Mouse (Mus musculus) urinary bladder, adult 18-20 months (tissue): ENCODE measurements around the gene Gipc3.

Experiments used
- DNase-seq, 2 experiments: peaks; one replicate each; pipeline ENCODE4 v3.0.0; 2022; ENCODE audit warnings: low spot score in 2 of 2, mixed read lengths in 2 of 2

Gene Gipc3

DNA sequence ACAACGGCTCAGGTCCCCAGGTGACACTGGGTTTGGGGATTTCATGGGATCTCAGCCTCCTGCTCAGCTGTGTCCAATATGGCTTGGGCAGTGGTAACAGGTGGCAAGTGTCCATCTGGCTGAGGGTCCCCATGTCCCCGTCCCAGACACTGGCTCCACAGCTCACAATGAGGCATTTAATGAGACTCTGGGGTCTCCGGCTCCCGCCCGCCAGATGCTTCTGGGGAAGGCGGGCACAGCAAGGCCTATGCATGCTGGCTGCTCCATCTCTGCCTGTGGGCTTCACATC lies 24.1 kb upstream of the Gipc3 start:
- no peak for DNase-seq

- no peak for DNase-seq
These were observed 23.6 kb upstream of the Gipc3 start for GRCm38 (mm10) chr10:81366477-81367206.

DNA sequence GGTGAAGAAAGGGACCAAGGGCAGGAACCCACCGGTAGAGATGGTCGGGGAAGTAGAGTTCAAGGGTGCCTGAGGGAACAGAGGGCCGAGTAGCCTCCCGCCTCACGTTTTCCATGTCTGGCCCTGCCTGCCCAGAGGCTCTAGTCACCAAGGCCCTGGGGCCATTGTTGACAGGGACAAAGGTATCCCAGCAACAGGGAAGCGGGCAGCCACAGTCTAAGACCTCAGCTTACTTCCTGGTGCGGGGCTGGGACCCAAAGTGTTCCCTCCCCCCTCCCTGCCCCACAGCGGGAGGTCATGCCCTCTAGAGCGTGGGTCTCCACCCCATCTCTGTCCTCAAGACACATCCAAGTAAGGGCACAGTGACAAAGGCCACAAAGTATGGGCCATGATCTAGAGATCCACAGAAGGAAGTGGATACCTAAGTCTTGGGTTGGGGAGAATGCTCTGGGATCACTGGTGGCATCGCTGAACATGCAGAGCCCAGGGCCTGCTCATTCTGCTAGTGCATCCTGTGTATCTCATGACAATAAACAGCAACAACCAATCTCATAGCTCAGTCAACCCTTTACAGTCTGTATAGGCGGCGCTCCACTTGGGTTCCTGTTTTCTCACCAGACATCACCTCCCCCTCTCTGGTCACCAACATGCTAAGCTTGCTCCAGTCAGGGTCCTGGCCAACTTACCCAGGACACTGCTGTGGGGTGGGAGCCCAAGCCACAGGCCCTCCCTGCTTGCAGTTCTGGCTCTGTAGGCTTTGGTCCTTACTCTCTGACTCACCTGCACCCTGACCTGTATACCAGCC lies 22.8 kb upstream of the Gipc3 start, which contains the start of gene 4930404N11Rik:
Gene 4930404N11Rik (minus strand): TSS at position 145 of the 805 bp plus-strand sequence.
- no peak for DNase-seq

DNA sequence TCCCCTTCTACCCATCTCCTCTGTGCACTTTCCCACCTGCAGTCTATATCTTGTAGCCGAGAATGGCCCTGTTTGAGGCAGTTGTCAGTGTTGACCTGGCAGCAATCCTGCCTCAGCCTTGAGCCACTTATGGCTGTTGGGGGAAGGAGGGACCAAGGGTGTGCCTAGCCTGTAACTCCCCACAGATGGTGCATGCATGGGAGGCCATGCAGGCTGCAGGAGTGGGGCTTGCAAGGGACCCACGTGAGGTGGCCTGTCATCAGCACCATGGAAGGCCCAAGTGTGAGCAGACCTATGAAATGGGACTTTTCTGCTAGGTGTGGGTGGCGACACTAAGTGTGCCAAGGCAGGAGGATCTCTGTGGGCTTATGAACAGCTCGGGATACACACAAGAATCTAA lies 22.0 kb upstream of the Gipc3 start:
- DNase-seq = no peak

GRCm38 (mm10) chr10:81364666-81365065 lies 21.6 kb upstream of the Gipc3 start:
- no peak for DNase-seq

GRCm38 (mm10) chr10:81363436-81364346 lies 20.6 kb upstream of the Gipc3 start:
- no peak for DNase-seq

- no peak for DNase-seq
These were observed 19.4 kb upstream of the Gipc3 start for GRCm38 (mm10) chr10:81362336-81362949.

DNA sequence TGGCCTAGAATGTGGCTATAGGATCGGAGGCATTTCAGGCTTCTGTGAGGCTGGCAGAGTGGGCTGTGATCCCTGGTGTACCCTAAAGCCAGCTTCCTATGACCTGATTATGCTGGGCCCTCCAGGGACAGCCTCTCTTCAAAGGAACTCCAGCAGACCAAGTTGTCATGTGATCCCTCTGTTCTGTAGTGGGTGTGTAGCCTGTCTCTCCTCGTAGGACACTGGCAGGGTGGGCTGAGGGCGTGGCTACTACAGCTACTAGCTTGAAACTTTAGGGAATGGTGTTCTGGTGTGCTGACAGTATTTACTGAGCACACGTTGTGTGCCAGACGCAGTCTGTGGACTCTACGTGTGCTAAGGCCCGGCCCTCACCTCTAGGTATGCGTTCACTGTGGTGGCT lies 17.7 kb upstream of the Gipc3 start:
- DNase-seq = no peak

GRCm38 (mm10) chr10:81358841-81359240 lies 15.8 kb upstream of the Gipc3 start:
- no peak for DNase-seq

- DNase-seq = no peak
These were observed 15.1 kb upstream of the Gipc3 start for GRCm38 (mm10) chr10:81358209-81358608.

GRCm38 (mm10) chr10:81356991-81357844 lies 14.2 kb upstream of the Gipc3 start, which contains the start of gene Mfsd12:
Gene Mfsd12, plus strand, starts transcription at chr10:81357491.
- DNase-seq = peak; percentile 72 to 87

- DNase-seq = no peak
These were observed 13.4 kb upstream of the Gipc3 start for GRCm38 (mm10) chr10:81356352-81356990.

DNA sequence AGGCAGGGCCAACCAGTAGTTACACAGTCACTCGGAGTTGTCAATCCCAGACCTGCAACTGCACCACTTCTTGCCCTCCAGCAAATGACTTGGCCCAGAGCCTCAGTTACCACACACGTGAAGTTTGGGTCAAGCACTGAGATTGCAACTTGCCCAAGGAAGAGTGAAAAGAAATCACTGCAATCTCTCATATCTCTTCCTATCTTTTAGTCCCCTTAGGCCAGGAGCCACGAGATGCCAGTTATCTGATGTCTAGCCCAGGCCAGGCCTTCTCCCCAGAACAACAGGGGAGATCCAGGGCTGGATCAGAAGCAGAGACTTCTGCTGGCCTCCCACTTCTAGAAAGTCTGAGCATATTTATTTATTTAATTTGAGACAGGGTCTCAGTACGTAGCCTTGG lies 12.5 kb upstream of the Gipc3 start:
- no peak for DNase-seq

DNA sequence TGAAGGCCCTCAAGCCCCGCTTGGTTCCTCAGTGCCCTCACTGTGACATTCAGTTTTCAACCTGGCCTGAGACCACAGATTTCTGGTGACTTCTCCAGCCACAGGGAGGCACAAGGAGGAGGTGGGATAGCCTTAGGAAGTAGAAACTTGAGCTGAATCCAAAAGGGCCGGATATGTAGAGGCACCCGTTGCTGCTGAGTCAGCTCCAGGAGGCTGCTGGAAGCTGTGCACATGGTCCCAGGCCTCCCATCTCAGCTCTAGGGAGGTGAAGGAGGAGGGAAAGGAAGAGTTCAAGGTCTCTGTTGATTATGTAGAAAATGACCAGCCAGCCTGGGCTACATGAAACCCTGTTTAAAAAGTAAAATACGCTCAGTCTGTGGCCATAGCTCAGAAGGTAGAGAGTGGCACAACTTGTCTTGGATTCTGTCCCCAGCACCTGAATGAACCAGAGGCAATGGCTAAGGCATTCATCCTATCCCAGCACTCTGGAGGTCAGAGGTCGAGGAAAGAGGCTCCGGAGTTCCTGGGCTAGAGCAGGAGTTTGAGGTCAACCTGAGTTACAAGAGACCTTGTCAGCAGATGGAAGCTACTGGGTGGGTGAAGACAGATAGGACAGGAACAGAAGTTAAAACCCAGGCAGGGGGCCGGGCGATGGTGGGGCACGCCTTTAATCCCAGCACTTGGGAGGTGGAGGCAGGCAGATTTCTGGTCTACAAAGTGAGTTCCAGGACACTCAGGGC lies 11.8 kb upstream of the Gipc3 start:
- no peak for DNase-seq

- no peak for DNase-seq
These were observed 8.7 kb upstream of the Gipc3 start for GRCm38 (mm10) chr10:81351678-81352291.

- DNase-seq = peak; percentile 94 to 99
These were observed 7.4 kb upstream of the Gipc3 start, which contains the start of gene Hmg20b for GRCm38 (mm10) chr10:81350351-81351063. Gene Hmg20b, minus strand, starts transcription at chr10:81350480.

- no peak for DNase-seq
These were observed 6.9 kb upstream of the Gipc3 start for GRCm38 (mm10) chr10:81349961-81350350.

- DNase-seq = no peak
These were observed 6.1 kb upstream of the Gipc3 start for GRCm38 (mm10) chr10:81349146-81349545.
